Mouse (Mus musculus) heart, postnatal 0 days (tissue): ENCODE data around the gene Tiam1.

ENCODE experiments used
- CTCF ChIP-seq: IDR thresholded peaks from 2 replicates; pipeline ENCODE4 v1.5.1; 2016; ENCODE audit warnings: antibody characterized with exemption, control low read depth, low read depth
- EP300 ChIP-seq: IDR thresholded peaks from 2 replicates; pipeline ENCODE4 v1.6.1; 2016; ENCODE audit warnings: antibody characterized with exemption, low read depth

DNA sequence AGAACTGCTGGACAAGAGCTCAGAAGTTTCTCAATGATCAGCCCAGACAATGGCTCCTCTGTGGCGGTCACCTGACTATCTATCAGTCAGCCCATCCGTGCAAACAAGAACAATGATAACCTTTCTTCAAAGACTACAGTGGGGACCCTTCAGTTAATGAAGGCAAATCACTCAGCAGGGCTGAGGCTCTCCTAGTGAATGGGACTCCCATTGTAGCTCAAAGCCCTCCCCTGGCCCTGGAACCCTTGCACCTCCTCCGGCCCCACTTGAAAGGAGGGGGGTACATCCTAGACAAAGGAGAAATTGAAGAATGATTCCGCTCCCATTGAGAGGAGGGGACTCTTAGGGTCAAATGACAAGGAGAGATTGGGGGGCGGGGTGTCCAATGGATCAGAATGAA is 280.3 kb downstream of the Tiam1 start:
- TF ChIP-seq CTCF (no peak), EP300 (no peak)
